Mouse (Mus musculus) heart, adult 2 months (tissue): ENCODE results near the gene Oip5. TPM values are rescaled to one million over a fixed set of nuclear protein-coding genes. Genes with fewer than 3 reads are reported as not detected.

Experiments used
- DNase-seq, 2 experiments: peaks; one replicate each; pipeline ENCODE4 v3.0.0; 2021
- H3K27ac ChIP-seq: fragments of 200-600 bp; 2 replicates; pipeline ENCODE4 v1.8.1; 2022
- H3K27me3 ChIP-seq: fragments of 200-500 bp; 2 replicates; pipeline ENCODE4 v1.6.1; 2012; ENCODE audit warnings: mild to moderate bottlenecking, low read length, inconsistent platforms, mixed read lengths; ENCODE audit not compliant: control insufficient read depth, insufficient read depth
- H3K36me3 ChIP-seq: fragments of 200-500 bp; 2 replicates; pipeline ENCODE4 v1.6.1; 2012; ENCODE audit warnings: low read length, inconsistent platforms; ENCODE audit not compliant: control insufficient read depth, insufficient read depth
- H3K4me1 ChIP-seq: fragments of 200-500 bp; 2 replicates; pipeline ENCODE4 v1.6.1; 2011; ENCODE audit warnings: low read length; ENCODE audit not compliant: control insufficient read depth, insufficient read depth
- H3K4me3 ChIP-seq: fragments of 200-600 bp; 2 replicates; pipeline ENCODE4 v1.8.1; 2022
- H3K79me2 ChIP-seq: fragments of 200-500 bp; replicated peaks from 2 replicates; pipeline ENCODE4 v1.6.1; 2012; ENCODE audit warnings: mild to moderate bottlenecking, inconsistent platforms, low read length, moderate library complexity, mixed read lengths; ENCODE audit not compliant: control insufficient read depth, insufficient read depth
- H3K9ac ChIP-seq: fragments of 200-500 bp; 2 replicates; pipeline ENCODE4 v1.6.1; 2012; ENCODE audit warnings: low read depth, mild to moderate bottlenecking, control low read depth, inconsistent platforms, low read length, mixed read lengths
- CTCF ChIP-seq: fragments of 200-600 bp; IDR thresholded peaks from 2 replicates; pipeline ENCODE4 v1.8.1; 2022; ENCODE audit warnings: antibody characterized with exemption, mild to moderate bottlenecking, moderate library complexity
- EP300 ChIP-seq: fragments of 200-500 bp; IDR thresholded peaks from 2 replicates; pipeline ENCODE4 v1.6.1; 2011; ENCODE audit warnings: low read depth, low read length, control low read depth; ENCODE audit not compliant: insufficient read depth
- POLR2A ChIP-seq: fragments of 200-500 bp; IDR thresholded peaks from 2 replicates; pipeline ENCODE4 v1.6.1; 2011; ENCODE audit warnings: mild to moderate bottlenecking, low read depth, low read length, control low read depth; ENCODE audit not compliant: insufficient read depth
- WGBS: fragments of 180-500 bp; shearing (Covaris S2); methylation state at CpG from one replicate; pipeline ENCODE4 v1.1.7; 2018; 5-methylcytosine and 5-hydroxymethylcytosine counted together
- intact Hi-C: fragments of 180-260 bp; cut with DNase I; formaldehyde crosslinking; loops from one replicate; pipeline ENCODE4 v1.15.1; 2025
- polyA plus RNA-seq: library from polyadenylated mRNA; depleted of rRNA; stranded (reverse); fragments of >200 nt; gene quantifications from 2 replicates; pipeline ENCODE4 v1.2.3, GENCODE M21; 2012; rRNA removed
- total RNA-seq, 2 experiments: library from RNA; stranded (reverse); gene quantifications; 2 replicates each; pipeline ENCODE4 v1.2.3; 2021

Gene Oip5
- total and polyA plus RNA-seq, 3 experiments: 0.16 to 0.37 (median 0.20) TPM

DNA sequence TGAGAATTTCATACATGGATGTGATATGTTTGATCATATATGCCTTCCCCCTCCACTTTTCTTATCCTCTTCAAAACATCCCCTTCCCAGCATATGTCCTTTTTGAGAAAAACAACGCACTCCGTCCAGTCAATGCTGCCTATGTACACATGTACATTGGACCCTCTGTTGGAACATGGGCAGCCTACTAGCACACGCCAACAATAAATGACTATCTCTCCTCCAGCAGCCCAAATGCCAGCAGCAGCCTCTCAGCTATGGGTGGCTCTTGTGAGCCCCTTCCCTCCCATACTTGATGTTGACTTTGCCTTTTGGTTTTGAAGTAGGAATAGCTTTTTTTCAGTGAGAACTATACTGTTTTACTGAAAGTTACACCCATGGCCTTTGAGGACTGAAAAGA lies 36.7 kb downstream of the Oip5 start:
- no peak for DNase-seq
- Histone ChIP-seq H3K36me3 (no peaks in the 10 kb centered on the region), H3K79me2 (no peaks in the 10 kb centered on the region), H3K9ac (no peak overlapping the region), H3K4me3 (no peak overlapping the region), H3K4me1 (no peaks in the 10 kb centered on the region), H3K27me3 (no peaks in the 10 kb centered on the region), H3K27ac (no peak overlapping the region)
- TF ChIP-seq POLR2A (no peak), CTCF (no peak), EP300 (no peak)
- intact Hi-C loops: no loop called here
- 97% methylated on average over 3 of the region's 3 CpGs for WGBS

DNA sequence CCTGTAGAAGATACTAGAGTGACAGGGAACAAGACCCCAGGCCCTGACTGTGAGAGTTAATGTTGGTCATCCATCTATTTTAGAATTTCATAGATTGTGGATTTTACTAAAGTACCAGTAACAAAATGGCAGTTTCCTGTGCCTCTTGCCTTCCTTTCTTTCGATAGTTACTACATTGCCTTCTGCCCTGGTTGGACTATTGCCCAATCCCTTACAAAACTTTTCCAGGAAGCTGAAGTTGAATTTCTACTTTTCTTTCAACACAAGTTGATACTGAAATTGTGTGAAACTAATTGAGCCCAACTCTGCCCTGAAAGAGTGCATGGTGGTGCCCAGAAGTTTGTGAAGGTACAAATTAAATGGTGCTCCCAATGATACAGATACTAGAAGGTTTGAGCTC lies 45.8 kb downstream of the Oip5 start:
- no peaks in the 10 kb centered on the region for H3K27me3 ChIP-seq
- H3K4me1 ChIP-seq: no peaks in the 10 kb centered on the region
- 40% methylated on average over 1 of the region's 1 CpGs for WGBS
- no peak for DNase-seq
- H3K4me3 ChIP-seq: no peak overlapping the region
- no peaks in the 10 kb centered on the region for H3K79me2 ChIP-seq
- TF ChIP-seq CTCF (no peak), POLR2A (no peak), EP300 (no peak)
- no peak overlapping the region for H3K27ac ChIP-seq
- intact Hi-C loops: no loop called here
- peaks cover 2% of the 10 kb centered on the region; the same call in 1 of the 2 replicates for H3K36me3 ChIP-seq
- H3K9ac ChIP-seq: no peak overlapping the region

DNA sequence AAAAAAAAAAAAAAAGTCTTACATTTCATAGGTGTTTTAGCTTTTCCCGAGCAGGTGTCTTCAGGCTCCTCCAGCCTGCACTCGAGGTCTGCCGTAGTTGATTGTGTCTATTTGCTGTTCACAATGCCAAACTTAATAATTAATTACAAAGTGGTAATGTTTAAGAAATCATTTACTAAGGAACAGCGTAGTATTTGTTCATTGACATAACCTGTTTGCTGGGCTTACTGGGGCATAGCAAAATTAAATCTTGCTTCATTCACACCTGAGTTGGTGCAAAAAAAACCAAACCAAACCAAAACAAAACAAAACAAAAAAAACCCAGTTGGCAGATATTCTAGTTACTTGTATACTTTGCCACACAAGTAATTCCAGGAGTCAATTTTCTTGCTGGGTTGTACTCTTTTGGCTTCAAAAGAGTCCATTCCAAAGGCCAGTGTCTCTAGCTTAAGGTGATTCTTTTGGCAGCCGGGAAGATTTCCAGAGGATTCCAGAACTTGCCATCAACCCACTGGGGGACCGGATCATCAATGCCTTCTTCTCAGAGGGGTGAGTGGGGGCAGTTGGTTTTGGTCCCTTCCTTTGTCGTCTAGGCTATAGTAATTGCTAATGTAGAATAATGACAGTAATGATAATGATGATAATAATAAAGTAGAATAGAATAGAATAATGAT lies 52.0 kb downstream of the Oip5 start:
- intact Hi-C loops: no loop called here
- H3K27ac ChIP-seq: no peak overlapping the region
- no peaks in the 10 kb centered on the region for H3K27me3 ChIP-seq
- no peaks in the 10 kb centered on the region for H3K79me2 ChIP-seq
- TF ChIP-seq EP300: no peak
- no peak for TF ChIP-seq CTCF
- no peak for TF ChIP-seq POLR2A
- no peaks in the 10 kb centered on the region for H3K4me1 ChIP-seq
- WGBS: 92% methylated on average over 7 of the region's 7 CpGs
- H3K9ac ChIP-seq: no peak overlapping the region
- DNase-seq: no peak
- no peaks in the 10 kb centered on the region for H3K36me3 ChIP-seq
- H3K4me3 ChIP-seq: no peak overlapping the region

DNA sequence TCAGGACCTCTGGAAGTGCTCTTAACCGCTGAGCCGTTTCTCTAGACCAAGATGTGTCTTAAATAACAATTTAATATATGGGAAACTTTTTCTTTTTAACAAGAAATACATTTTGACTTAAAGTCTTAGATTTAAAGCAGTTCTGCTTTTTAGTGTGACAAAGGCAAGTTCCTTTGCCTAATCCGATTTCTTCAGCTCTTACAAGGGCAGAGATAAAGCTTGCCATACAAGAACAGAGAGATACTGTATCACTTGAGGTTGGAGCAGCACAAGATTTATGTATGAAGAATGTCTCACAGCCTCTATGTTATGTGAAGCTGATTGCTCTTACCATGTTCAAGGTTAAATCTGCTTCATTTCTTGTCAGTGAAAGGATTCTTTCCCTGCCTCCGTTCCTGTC lies 53.0 kb downstream of the Oip5 start:
- no peaks in the 10 kb centered on the region for H3K79me2 ChIP-seq
- no peak for TF ChIP-seq POLR2A
- no peak for TF ChIP-seq EP300
- TF ChIP-seq CTCF: no peak
- H3K4me3 ChIP-seq: no peak overlapping the region
- no peaks in the 10 kb centered on the region for H3K36me3 ChIP-seq
- H3K27me3 ChIP-seq: no peaks in the 10 kb centered on the region
- H3K4me1 ChIP-seq: no peaks in the 10 kb centered on the region
- intact Hi-C loops: no loop called here
- H3K9ac ChIP-seq: no peak overlapping the region
- WGBS: 93% methylated on average over 4 of the region's 4 CpGs
- DNase-seq: no peak
- no peak overlapping the region for H3K27ac ChIP-seq

DNA sequence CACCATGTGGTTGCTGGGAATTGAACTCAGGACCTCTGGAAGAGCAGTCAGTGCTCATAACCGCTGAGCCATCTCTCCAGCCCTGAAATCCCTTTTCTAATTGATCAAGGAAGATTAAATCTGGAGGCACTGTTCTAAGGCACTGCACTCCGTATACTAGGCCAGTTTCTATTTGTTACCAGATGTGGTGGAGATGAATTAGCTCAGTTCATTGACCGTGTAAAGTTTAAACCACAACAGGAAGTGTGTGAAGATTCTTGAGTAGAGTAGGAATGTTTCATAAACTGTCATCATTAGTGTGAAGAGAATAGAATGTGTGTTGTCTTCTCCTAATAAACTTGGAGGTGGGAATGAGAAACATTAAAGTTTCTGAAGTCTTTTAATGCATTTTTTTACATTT lies 56.5 kb downstream of the Oip5 start:
- no peak for TF ChIP-seq CTCF
- TF ChIP-seq EP300: no peak
- TF ChIP-seq POLR2A: no peak
- WGBS: 78% methylated on average over 3 of the region's 3 CpGs
- intact Hi-C loops: no loop called here

More for the DNA sequence above, 56.5 kb downstream of the Oip5 start:
- Histone ChIP-seq H3K9ac (no peak overlapping the region), H3K4me1 (peaks cover 3% of the 10 kb centered on the region), H3K36me3 (no peaks in the 10 kb centered on the region), H3K27ac (no peak overlapping the region), H3K27me3 (no peaks in the 10 kb centered on the region), H3K4me3 (no peak overlapping the region), H3K79me2 (0 out of 2 replicates have a peak, but pooled peaks cover 2% of the 10 kb centered on the region)
- DNase-seq: no peak

Other genes starting within 250 kb of the Oip5 start
- gene Ino80, start 140.8 kb downstream of the Oip5 start, total RNA-seq: 1 to 10 TPM; 9.5 to 9.7 TPM
- gene Ino80, start 140.8 kb downstream of the Oip5 start, polyA plus RNA-seq: 5.1 and 7.0 TPM in 2 replicates
- under 1 TPM; 0.18 to 0.23 TPM for gene Exd1, start 70.8 kb downstream of the Oip5 start, total RNA-seq
- 0.21 and 0.26 TPM in 2 replicates for gene Exd1, start 70.8 kb downstream of the Oip5 start, polyA plus RNA-seq
- 10 to 100 TPM; 76.6 to 97.3 TPM for gene Chp1, start 70.8 kb downstream of the Oip5 start, total RNA-seq
- gene Chp1, start 70.8 kb downstream of the Oip5 start, polyA plus RNA-seq: 71.0 and 145 TPM in 2 replicates
- gene Nusap1, start 171 bp downstream of the Oip5 start, total RNA-seq: 1 to 10 TPM in 1 of 2 experiments, under 1 TPM in 1; 0.84 to 2.0 TPM
- 0.26 and 0.31 TPM in 2 replicates for gene Nusap1, start 171 bp downstream of the Oip5 start, polyA plus RNA-seq
- 10 to 100 TPM; 58.6 to 63.6 TPM for gene Ndufaf1, start 44.4 kb upstream of the Oip5 start, total RNA-seq
- 16.1 and 33.9 TPM in 2 replicates for gene Ndufaf1, start 44.4 kb upstream of the Oip5 start, polyA plus RNA-seq
- gene Rtf1, start 56.6 kb upstream of the Oip5 start, total RNA-seq: 10 to 100 TPM; 21.9 to 22.8 TPM
- gene Rtf1, start 56.6 kb upstream of the Oip5 start, polyA plus RNA-seq: 8.7 and 12.7 TPM in 2 replicates
- under 1 TPM; 0.52 to 0.59 TPM for gene Itpka, start 123.9 kb upstream of the Oip5 start, total RNA-seq
- 0.44 and 1.3 TPM in 2 replicates for gene Itpka, start 123.9 kb upstream of the Oip5 start, polyA plus RNA-seq
- not detected for gene Ltk, start 142.0 kb upstream of the Oip5 start, total RNA-seq
- 0.09 and 0.39 TPM in 2 replicates for gene Ltk, start 142.0 kb upstream of the Oip5 start, polyA plus RNA-seq
- 10 to 100 TPM; 12.2 to 13.3 TPM for gene Rpap1, start 169.1 kb upstream of the Oip5 start, total RNA-seq
- gene Rpap1, start 169.1 kb upstream of the Oip5 start, polyA plus RNA-seq: 10.5 and 12.1 TPM in 2 replicates
- 1 to 10 TPM; 1.2 to 1.5 TPM for gene Tyro3, start 179.3 kb upstream of the Oip5 start, total RNA-seq
- gene Tyro3, start 179.3 kb upstream of the Oip5 start, polyA plus RNA-seq: 1.6 and 2.7 TPM in 2 replicates